Mouse (Mus musculus): ENCODE results near the gene Sept5. TPM values are rescaled to one million over a fixed set of nuclear protein-coding genes. Genes with fewer than 3 reads are reported as not detected.

Sept5 gene
- polyA plus RNA-seq (2012; rRNA removed), result 62.5 and 63.0 TPM in 2 replicates

GRCm38 (mm10) chr16:18629390-18630231 is at the start of gene Sept5:
Gene Sept5 (minus strand): TSS chr16:18629954.
- H3K4me1 ChIP-seq (ENCODE audit: control insufficient read depth, insufficient read depth, low read length), result peaks cover 37% of the 10 kb centered on the region
- H3K27me3 ChIP-seq (ENCODE audit: control insufficient read depth, insufficient read depth, low read length), result no peaks in the 10 kb centered on the region
- no peaks in the 10 kb centered on the region for H3K36me3 ChIP-seq (ENCODE audit: control insufficient read depth, insufficient read depth, low read length)
- TF ChIP-seq POLR2A (IDR thresholded peaks at IDR 0.05; ENCODE audit: control insufficient read depth, low read depth, low read length) (no peak), CTCF (IDR thresholded peaks at IDR 0.05; ENCODE audit: control insufficient read depth, insufficient read depth, insufficient replicate concordance, low read depth, low read length) (no peak)
- H3K4me3 ChIP-seq (ENCODE audit: control insufficient read depth, low read depth, low read length), result peak within 1 kb of the TSS; percentile 90
- H3K27ac ChIP-seq (ENCODE audit: control insufficient read depth, insufficient read depth, low read depth, low read length), result no peak within 1 kb of the TSS

- TF ChIP-seq CTCF (IDR thresholded peaks at IDR 0.05; ENCODE audit: control insufficient read depth, insufficient read depth, insufficient replicate concordance, low read depth, low read length) (no peak), POLR2A (IDR thresholded peaks at IDR 0.05; ENCODE audit: control insufficient read depth, low read depth, low read length) (no peak)
- no peaks in the 10 kb centered on the region for H3K4me1 ChIP-seq (ENCODE audit: control insufficient read depth, insufficient read depth, low read length)
- H3K36me3 ChIP-seq (ENCODE audit: control insufficient read depth, insufficient read depth, low read length), result no peaks in the 10 kb centered on the region
- H3K27ac ChIP-seq (ENCODE audit: control insufficient read depth, insufficient read depth, low read depth, low read length), result no peak overlapping the region
- H3K4me3 ChIP-seq (ENCODE audit: control insufficient read depth, low read depth, low read length), result no peak overlapping the region
- H3K27me3 ChIP-seq (ENCODE audit: control insufficient read depth, insufficient read depth, low read length), result no peaks in the 10 kb centered on the region
Observed at GRCm38 (mm10) chr16:18679112-18679511, 49.4 kb upstream of the Sept5 start.

- H3K27ac ChIP-seq (ENCODE audit: control insufficient read depth, insufficient read depth, low read depth, low read length), result no peak overlapping the region
- no peaks in the 10 kb centered on the region for H3K27me3 ChIP-seq (ENCODE audit: control insufficient read depth, insufficient read depth, low read length)
Observed at GRCm38 (mm10) chr16:18677746-18678679, 48.3 kb upstream of the Sept5 start.

GRCm38 (mm10) chr16:18673005-18673404 is 43.3 kb upstream of the Sept5 start:
- TF ChIP-seq CTCF (IDR thresholded peaks at IDR 0.05; ENCODE audit: control insufficient read depth, insufficient read depth, insufficient replicate concordance, low read depth, low read length), result no peak
- no peak for TF ChIP-seq POLR2A (IDR thresholded peaks at IDR 0.05; ENCODE audit: control insufficient read depth, low read depth, low read length)
- H3K4me3 ChIP-seq (ENCODE audit: control insufficient read depth, low read depth, low read length), result no peak overlapping the region
- H3K27ac ChIP-seq (ENCODE audit: control insufficient read depth, insufficient read depth, low read depth, low read length), result no peak overlapping the region
- H3K27me3 ChIP-seq (ENCODE audit: control insufficient read depth, insufficient read depth, low read length), result no peaks in the 10 kb centered on the region
- no peaks in the 10 kb centered on the region for H3K36me3 ChIP-seq (ENCODE audit: control insufficient read depth, insufficient read depth, low read length)
- H3K4me1 ChIP-seq (ENCODE audit: control insufficient read depth, insufficient read depth, low read length), result no peaks in the 10 kb centered on the region

More at GRCm38 (mm10) chr16:18677746-18678679, 48.3 kb upstream of the Sept5 start:
- Histone ChIP-seq H3K36me3 (ENCODE audit: control insufficient read depth, insufficient read depth, low read length) (no peaks in the 10 kb centered on the region), H3K4me1 (ENCODE audit: control insufficient read depth, insufficient read depth, low read length) (no peaks in the 10 kb centered on the region), H3K4me3 (ENCODE audit: control insufficient read depth, low read depth, low read length) (no peak overlapping the region)
- peak; percentile 75; the same call in 1 of the 2 replicates for TF ChIP-seq CTCF (IDR thresholded peaks at IDR 0.05; ENCODE audit: control insufficient read depth, insufficient read depth, insufficient replicate concordance, low read depth, low read length)
- TF ChIP-seq POLR2A (IDR thresholded peaks at IDR 0.05; ENCODE audit: control insufficient read depth, low read depth, low read length), result no peak

- no peak for TF ChIP-seq CTCF (IDR thresholded peaks at IDR 0.05; ENCODE audit: control insufficient read depth, insufficient read depth, insufficient replicate concordance, low read depth, low read length)
- no peak for TF ChIP-seq POLR2A (IDR thresholded peaks at IDR 0.05; ENCODE audit: control insufficient read depth, low read depth, low read length)
- Histone ChIP-seq H3K27ac (ENCODE audit: control insufficient read depth, insufficient read depth, low read depth, low read length) (no peak overlapping the region), H3K4me1 (ENCODE audit: control insufficient read depth, insufficient read depth, low read length) (no peaks in the 10 kb centered on the region), H3K36me3 (ENCODE audit: control insufficient read depth, insufficient read depth, low read length) (no peaks in the 10 kb centered on the region), H3K27me3 (ENCODE audit: control insufficient read depth, insufficient read depth, low read length) (no peaks in the 10 kb centered on the region), H3K4me3 (ENCODE audit: control insufficient read depth, low read depth, low read length) (no peak overlapping the region)
Observed at GRCm38 (mm10) chr16:18672027-18672426, 42.3 kb upstream of the Sept5 start.

GRCm38 (mm10) chr16:18669914-18670313 is 40.2 kb upstream of the Sept5 start:
- no peaks in the 10 kb centered on the region for H3K36me3 ChIP-seq (ENCODE audit: control insufficient read depth, insufficient read depth, low read length)
- TF ChIP-seq POLR2A (IDR thresholded peaks at IDR 0.05; ENCODE audit: control insufficient read depth, low read depth, low read length) (no peak), CTCF (IDR thresholded peaks at IDR 0.05; ENCODE audit: control insufficient read depth, insufficient read depth, insufficient replicate concordance, low read depth, low read length) (no peak)
- H3K27ac ChIP-seq (ENCODE audit: control insufficient read depth, insufficient read depth, low read depth, low read length), result no peak overlapping the region
- H3K4me3 ChIP-seq (ENCODE audit: control insufficient read depth, low read depth, low read length), result no peak overlapping the region
- no peaks in the 10 kb centered on the region for H3K4me1 ChIP-seq (ENCODE audit: control insufficient read depth, insufficient read depth, low read length)
- no peaks in the 10 kb centered on the region for H3K27me3 ChIP-seq (ENCODE audit: control insufficient read depth, insufficient read depth, low read length)

- H3K27me3 ChIP-seq (ENCODE audit: control insufficient read depth, insufficient read depth, low read length), result no peaks in the 10 kb centered on the region
- H3K4me3 ChIP-seq (ENCODE audit: control insufficient read depth, low read depth, low read length), result no peak overlapping the region
- no peak overlapping the region for H3K27ac ChIP-seq (ENCODE audit: control insufficient read depth, insufficient read depth, low read depth, low read length)
- no peaks in the 10 kb centered on the region for H3K36me3 ChIP-seq (ENCODE audit: control insufficient read depth, insufficient read depth, low read length)
- no peaks in the 10 kb centered on the region for H3K4me1 ChIP-seq (ENCODE audit: control insufficient read depth, insufficient read depth, low read length)
- TF ChIP-seq CTCF (IDR thresholded peaks at IDR 0.05; ENCODE audit: control insufficient read depth, insufficient read depth, insufficient replicate concordance, low read depth, low read length), result no peak
- no peak for TF ChIP-seq POLR2A (IDR thresholded peaks at IDR 0.05; ENCODE audit: control insufficient read depth, low read depth, low read length)
Observed at GRCm38 (mm10) chr16:18658597-18658996, 28.8 kb upstream of the Sept5 start.
